Mouse (Mus musculus) hindbrain, postnatal 0 days (tissue): ENCODE measurements around the gene Hao2. TPM values are rescaled to one million over a fixed set of nuclear protein-coding genes. Genes with fewer than 3 reads are reported as not detected.

Experiments used
- ATAC-seq: fragments of 200-750 bp; cut with Nextera tagmentation; 2 replicates; pipeline ENCODE4 v1.8.0; 2017; ENCODE audit warnings: mild to moderate bottlenecking, moderate TSS enrichment, moderate library complexity
- DNase-seq: peaks from one replicate; pipeline ENCODE4 v3.0.0-alpha.2; 2015; ENCODE audit warnings: low spot score
- H3K27ac ChIP-seq: fragments of 300-500 bp; sonication (generic); 2 replicates; pipeline ENCODE4 v1.5.1; 2014; ENCODE audit warnings: mild to moderate bottlenecking
- H3K27me3 ChIP-seq: fragments of 300-500 bp; sonication (generic); 2 replicates; pipeline ENCODE4 v1.6.1; 2014; ENCODE audit warnings: low read length, mixed read lengths; ENCODE audit not compliant: insufficient read depth
- H3K36me3 ChIP-seq: fragments of 300-500 bp; sonication (generic); 2 replicates; pipeline ENCODE4 v1.6.1; 2014; ENCODE audit warnings: low read length, mixed read lengths; ENCODE audit not compliant: insufficient read depth
- H3K4me1 ChIP-seq: fragments of 300-500 bp; sonication (generic); 2 replicates; pipeline ENCODE4 v1.6.1; 2014; ENCODE audit warnings: antibody characterized with exemption, low read length, mixed read lengths; ENCODE audit not compliant: insufficient read depth
- H3K4me2 ChIP-seq: fragments of 300-500 bp; sonication (generic); 2 replicates; pipeline ENCODE4 v1.6.1; 2014; ENCODE audit warnings: low read depth, mild to moderate bottlenecking, low read length, moderate library complexity, mixed read lengths
- H3K4me3 ChIP-seq: fragments of 300-500 bp; sonication (generic); 2 replicates; pipeline ENCODE4 v1.5.1; 2014; ENCODE audit warnings: low read length
- H3K9ac ChIP-seq: fragments of 300-500 bp; sonication (generic); replicated peaks from 2 replicates; pipeline ENCODE4 v1.6.1; 2014; ENCODE audit warnings: mild to moderate bottlenecking, low read length, moderate library complexity, mixed read lengths
- H3K9me3 ChIP-seq: fragments of 300-500 bp; sonication (generic); 2 replicates; pipeline ENCODE4 v1.6.1; 2016; ENCODE audit warnings: low read length, mixed read lengths
- CTCF ChIP-seq: IDR thresholded peaks from 2 replicates; pipeline ENCODE4 v1.5.1; 2016; ENCODE audit warnings: antibody characterized with exemption, control low read depth, low read depth
- WGBS: fragments of 180-500 bp; shearing (Covaris S2); extraction: QIAGEN DNeasy Blood & Tissue Kit; methylation state at CpG from one replicate; pipeline ENCODE4 v1.1.7; 2014; 5-methylcytosine and 5-hydroxymethylcytosine counted together
- polyA plus RNA-seq: library from polyadenylated mRNA; unstranded; fragments of >200 nt; fragmentation: Nextera tagmentation; extraction: Ambion mirVana; gene quantifications from 2 replicates; pipeline ENCODE4 v1.2.1, GENCODE M21; 2015
- total RNA-seq: library from RNA; depleted of rRNA; stranded (reverse); fragments of >200 nt; gene quantifications from 2 replicates; pipeline ENCODE4 v1.2.3, GENCODE M21; 2014; rRNA removed

Hao2 gene
- total RNA-seq (not detected in 2 replicates), polyA plus RNA-seq (not detected in 2 replicates)

DNA sequence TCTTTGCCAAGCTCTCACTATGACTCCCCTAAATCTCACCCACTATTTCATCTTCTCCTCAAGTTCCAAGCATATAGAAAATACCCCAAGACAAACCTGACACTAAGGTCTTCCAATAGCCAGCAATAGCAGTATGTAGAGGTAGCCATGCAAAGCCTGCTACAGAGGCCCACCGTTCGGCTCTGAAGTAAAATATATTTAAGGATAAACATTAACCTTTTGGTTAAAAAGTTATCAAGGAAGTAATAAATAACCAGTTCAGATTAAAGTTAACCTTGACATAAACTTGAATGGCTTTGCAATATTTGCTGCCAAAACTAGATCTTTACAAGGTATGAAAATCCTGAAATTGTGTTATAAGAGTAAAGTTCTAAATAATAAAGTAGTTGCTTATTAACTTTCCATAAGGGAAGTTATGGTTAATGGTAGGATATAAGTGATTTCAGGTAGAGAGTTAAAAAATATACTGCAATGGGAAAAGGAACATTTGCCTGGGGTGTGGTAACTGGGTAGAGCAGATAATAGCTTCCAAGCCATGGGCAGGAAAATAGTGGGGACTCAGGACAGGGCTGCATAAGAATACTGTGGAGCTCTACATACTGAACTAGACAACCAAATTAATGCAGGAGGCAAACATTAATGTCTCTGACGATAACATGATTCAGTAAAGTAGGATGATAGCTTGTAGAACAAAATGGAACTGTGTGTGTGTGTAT lies at the start of gene Hao2:
Hao2 (minus strand) TSS at position 183 of the 716 bp plus-strand sequence.
- Histone ChIP-seq H3K27me3 (no peaks in the 10 kb centered on the region), H3K4me2 (no peak within 1 kb of the TSS), H3K4me1 (no peaks in the 10 kb centered on the region), H3K9ac (no peak within 1 kb of the TSS), H3K9me3 (no peaks in the 10 kb centered on the region), H3K4me3 (no peak within 1 kb of the TSS), H3K36me3 (no peaks in the 10 kb centered on the region), H3K27ac (no peak within 1 kb of the TSS)
- no peak for TF ChIP-seq CTCF
- no peak for ATAC-seq
- no peak for DNase-seq
- WGBS: 90% methylated on average over 3 of the region's 3 CpGs

DNA sequence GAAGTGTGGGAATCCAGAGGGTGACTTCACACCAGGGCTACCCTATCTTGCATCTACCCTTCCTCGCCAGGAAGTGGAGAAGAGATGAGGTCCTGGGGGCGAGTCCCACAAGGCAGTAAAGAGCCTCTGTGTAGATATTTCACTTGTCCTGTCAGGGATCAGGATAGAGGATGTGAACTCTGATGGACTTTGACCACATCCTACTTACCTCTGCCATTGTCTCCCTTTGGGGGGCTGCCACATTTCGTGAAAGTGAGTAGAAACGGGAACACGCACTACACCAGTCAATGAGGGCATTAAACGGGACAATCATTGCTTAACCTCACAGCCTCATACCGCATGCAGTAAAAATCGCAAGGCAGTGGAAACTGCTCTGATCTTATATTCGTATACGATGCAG lies 48.6 kb upstream of the Hao2 start:
- WGBS: 24% methylated on average over 10 of the region's 10 CpGs

DNA sequence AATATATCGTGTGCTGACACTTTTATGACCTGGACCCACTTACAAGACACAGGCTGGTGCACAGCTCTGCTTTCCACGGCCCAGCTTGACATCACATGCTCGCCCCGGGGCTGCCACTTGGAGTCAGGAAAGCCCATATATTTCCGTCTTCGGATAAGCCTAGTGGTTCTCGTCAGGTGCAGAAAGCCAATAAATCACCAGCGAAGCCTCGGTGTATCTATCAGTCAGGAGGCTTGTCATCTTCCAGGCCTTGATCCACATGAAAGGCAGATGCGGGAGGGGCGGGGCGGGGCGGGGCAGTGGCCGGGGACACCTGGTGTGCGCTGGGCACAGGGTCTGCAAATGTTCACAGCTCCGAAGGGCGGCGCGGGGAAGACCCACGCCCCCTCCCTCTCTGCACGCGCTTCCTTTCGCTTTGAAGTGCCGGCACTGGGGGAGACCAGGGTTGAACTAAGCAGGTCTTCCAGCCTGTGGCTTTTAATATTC lies 48.1 kb upstream of the Hao2 start:
- no peaks in the 10 kb centered on the region for H3K36me3 ChIP-seq
- TF ChIP-seq CTCF: no peak
- H3K4me2 ChIP-seq: peak overlapping the region; percentile 68
- H3K27ac ChIP-seq: no peak overlapping the region
- peak; percentile 61 for DNase-seq
- peaks cover 8% of the 10 kb centered on the region for H3K4me1 ChIP-seq
- no peak overlapping the region for H3K9ac ChIP-seq
- no peaks in the 10 kb centered on the region for H3K27me3 ChIP-seq
- ATAC-seq: peak; percentile 82
- WGBS: 4% methylated on average over 24 of the region's 24 CpGs
- H3K4me3 ChIP-seq: peak overlapping the region; percentile 24
- no peaks in the 10 kb centered on the region for H3K9me3 ChIP-seq

More for the DNA sequence above, 48.6 kb upstream of the Hao2 start:
- Histone ChIP-seq H3K4me1 (peaks cover 8% of the 10 kb centered on the region), H3K9me3 (no peaks in the 10 kb centered on the region), H3K27ac (no peak overlapping the region), H3K4me2 (peak overlapping the region; percentile 68), H3K27me3 (no peaks in the 10 kb centered on the region), H3K36me3 (no peaks in the 10 kb centered on the region), H3K4me3 (peak overlapping the region; percentile 24), H3K9ac (no peak overlapping the region)
- ATAC-seq: no peak
- no peak for DNase-seq
- TF ChIP-seq CTCF: no peak

DNA sequence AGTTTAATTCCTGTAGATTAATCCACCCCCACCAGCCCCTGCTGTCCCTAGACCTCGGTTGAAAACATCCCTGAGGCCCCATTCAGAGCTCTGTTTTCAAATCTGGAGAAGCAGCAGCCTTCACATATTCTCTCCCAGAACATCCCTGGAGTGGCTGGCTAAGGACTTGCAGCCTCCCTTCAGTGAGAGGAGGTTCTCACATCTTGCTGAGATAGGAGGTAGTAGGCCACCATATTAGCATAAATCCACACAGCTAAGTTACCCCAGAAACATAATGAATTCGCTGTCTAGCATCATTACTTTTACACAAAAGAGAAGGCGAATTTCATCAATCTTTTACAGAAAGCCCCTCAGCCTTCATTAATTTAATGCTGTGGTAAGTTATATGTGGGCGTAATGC lies 47.2 kb upstream of the Hao2 start:
- H3K27ac ChIP-seq: no peak overlapping the region
- H3K4me2 ChIP-seq: no peak overlapping the region
- no peaks in the 10 kb centered on the region for H3K36me3 ChIP-seq
- no peak overlapping the region for H3K4me3 ChIP-seq
- DNase-seq: no peak
- no peak overlapping the region for H3K9ac ChIP-seq
- 68% methylated on average over 4 of the region's 4 CpGs for WGBS
- H3K27me3 ChIP-seq: no peaks in the 10 kb centered on the region
- TF ChIP-seq CTCF: no peak
- H3K9me3 ChIP-seq: no peaks in the 10 kb centered on the region
- ATAC-seq: no peak
- H3K4me1 ChIP-seq: peaks cover 8% of the 10 kb centered on the region

DNA sequence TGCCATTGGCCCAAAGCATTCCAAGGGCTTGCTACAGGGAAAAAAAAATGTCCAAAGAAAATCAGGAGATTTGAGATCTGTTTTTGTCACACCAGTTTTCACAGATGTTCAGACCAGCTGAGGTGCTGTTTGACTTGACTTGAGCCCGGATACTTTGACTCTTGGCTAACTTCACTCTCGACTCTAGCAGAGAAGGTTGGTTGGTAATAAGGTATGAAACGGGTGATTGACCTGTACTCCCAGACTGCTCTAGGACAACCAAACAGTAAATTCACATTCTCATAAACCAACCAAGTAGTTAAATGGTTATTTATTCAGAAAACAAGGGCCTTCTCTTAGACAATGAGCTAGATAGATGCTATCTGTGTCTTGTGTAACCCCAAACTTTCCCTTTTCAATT lies 43.4 kb upstream of the Hao2 start:
- ATAC-seq: no peak
- H3K9ac ChIP-seq: no peak overlapping the region
- H3K9me3 ChIP-seq: no peaks in the 10 kb centered on the region
- DNase-seq: no peak
- H3K4me3 ChIP-seq: no peak overlapping the region
- WGBS: 91% methylated on average over 3 of the region's 3 CpGs
- no peaks in the 10 kb centered on the region for H3K27me3 ChIP-seq
- no peak for TF ChIP-seq CTCF
- no peaks in the 10 kb centered on the region for H3K36me3 ChIP-seq
- H3K4me2 ChIP-seq: no peak overlapping the region
- no peak overlapping the region for H3K27ac ChIP-seq
- H3K4me1 ChIP-seq: peaks cover 6% of the 10 kb centered on the region

DNA sequence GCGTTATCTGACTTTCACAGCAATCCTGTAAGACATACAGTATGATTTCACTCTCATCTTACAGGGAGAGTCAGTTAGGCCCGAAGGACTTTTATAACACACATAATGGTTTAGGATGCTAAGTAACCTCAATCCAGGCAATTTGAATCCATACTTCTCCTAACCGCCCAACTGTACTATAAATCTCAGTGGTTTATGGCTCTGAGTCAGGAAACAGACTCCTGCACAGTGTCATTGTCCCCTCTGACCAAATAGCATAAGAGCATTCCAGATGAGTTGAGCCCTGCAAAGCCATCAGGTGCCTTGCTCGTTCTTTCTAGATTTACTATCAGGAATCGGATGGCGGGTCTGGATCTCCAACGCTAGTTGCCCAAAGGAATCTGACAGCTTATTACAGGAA lies 41.6 kb upstream of the Hao2 start:
- H3K4me1 ChIP-seq: no peaks in the 10 kb centered on the region
- WGBS: 90% methylated on average over 7 of the region's 7 CpGs
- H3K36me3 ChIP-seq: no peaks in the 10 kb centered on the region
- no peak for TF ChIP-seq CTCF
- no peaks in the 10 kb centered on the region for H3K27me3 ChIP-seq
- no peak overlapping the region for H3K4me2 ChIP-seq
- H3K9ac ChIP-seq: no peak overlapping the region
- H3K9me3 ChIP-seq: no peaks in the 10 kb centered on the region
- no peak overlapping the region for H3K4me3 ChIP-seq
- no peak for DNase-seq
- H3K27ac ChIP-seq: no peak overlapping the region
- ATAC-seq: no peak

DNA sequence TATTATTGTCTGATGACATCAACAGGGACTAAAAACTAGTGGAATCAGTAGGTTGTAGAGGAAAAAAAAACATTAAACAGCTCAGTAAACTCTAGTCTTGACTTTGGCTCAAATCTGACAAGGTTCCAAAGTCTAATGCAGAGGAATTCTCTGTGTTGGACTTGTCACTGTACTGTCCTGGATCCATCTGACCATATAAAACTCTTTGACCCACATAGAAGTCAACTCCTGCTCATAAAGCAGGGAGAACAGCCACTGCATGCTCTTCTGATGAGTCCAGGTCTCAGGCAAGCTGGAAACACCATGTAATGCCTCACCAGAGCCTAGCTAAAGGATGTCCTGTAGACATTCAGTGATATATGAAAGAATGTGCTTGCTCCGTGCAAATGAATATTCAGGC lies 41.0 kb upstream of the Hao2 start:
- Histone ChIP-seq H3K36me3 (no peaks in the 10 kb centered on the region), H3K9ac (no peak overlapping the region), H3K4me2 (no peak overlapping the region), H3K27me3 (no peaks in the 10 kb centered on the region), H3K4me3 (no peak overlapping the region), H3K27ac (no peak overlapping the region), H3K4me1 (no peaks in the 10 kb centered on the region), H3K9me3 (no peaks in the 10 kb centered on the region)
- no peak for TF ChIP-seq CTCF
- no peak for DNase-seq
- WGBS: 84% methylated on average over 1 of the region's 1 CpGs
- no peak for ATAC-seq
